Mouse (Mus musculus) CH12.LX (cell line): ENCODE measurements around the gene Cfl2. TPM values are rescaled to one million over a fixed set of nuclear protein-coding genes. Genes with fewer than 3 reads are reported as not detected.

ENCODE experiments used
- DNase-seq: peaks from one replicate; pipeline ENCODE4 v3.0.0-alpha.2; 2013; ENCODE audit errors: extremely low read depth
- H3K27ac ChIP-seq: 2 replicates; pipeline ENCODE4 v1.5.1; 2012; ENCODE audit warnings: low read depth, mild to moderate bottlenecking, control low read depth, moderate library complexity; ENCODE audit not compliant: insufficient read depth
- H3K27me3 ChIP-seq: replicated peaks from 2 replicates; pipeline ENCODE3; 2012; ENCODE audit warnings: inconsistent platforms
- H3K36me3 ChIP-seq, 2 experiments: replicated peaks in 1 of 2; 2 replicates each; pipeline versions ENCODE3 to v1.6.1; 2012; ENCODE audit warnings: inconsistent platforms in 1 of 2, low read length in 1 of 2, mild to moderate bottlenecking in 1 of 2, mixed read lengths in 1 of 2, moderate library complexity in 1 of 2; ENCODE audit not compliant: control insufficient read depth in 1 of 2, insufficient read depth in 1 of 2
- H3K4me1 ChIP-seq, 2 experiments: 2 replicates each; pipeline ENCODE4 v1.6.1; 2012; ENCODE audit warnings: inconsistent platforms in 1 of 2, moderate library complexity in 1 of 2; ENCODE audit not compliant: insufficient read depth in 2 of 2, control insufficient read depth in 1 of 2
- H3K4me2 ChIP-seq: 2 replicates; pipeline ENCODE4 v1.6.1; 2012; ENCODE audit warnings: low read depth, mild to moderate bottlenecking, control low read depth; ENCODE audit not compliant: poor library complexity, insufficient read depth, severe bottlenecking
- H3K4me3 ChIP-seq, 3 experiments: fragments of 150-350 bp in 1 of 3; sonication (generic) in 1 of 3; replicated peaks in 1 of 3; 2 replicates each; pipeline versions ENCODE3 to v1.5.1; 2011 to 2012; ENCODE audit warnings: low read depth in 2 of 3, low read length in 2 of 3, mild to moderate bottlenecking in 2 of 3, moderate library complexity in 2 of 3, control low read depth in 1 of 3, improper control_type of control experiment in 1 of 3, inconsistent platforms in 1 of 3, mixed read lengths in 1 of 3; ENCODE audit not compliant: poor library complexity in 1 of 3
- H3K79me2 ChIP-seq: replicated peaks from 2 replicates; pipeline ENCODE4 v1.6.1; 2012; ENCODE audit warnings: mild to moderate bottlenecking, moderate library complexity; ENCODE audit not compliant: control insufficient read depth, poor library complexity, insufficient read depth, severe bottlenecking; ENCODE audit errors: extremely low read depth
- H3K9ac ChIP-seq: 2 replicates; pipeline ENCODE4 v1.6.1; 2012; ENCODE audit warnings: low read depth, mild to moderate bottlenecking, control low read depth, moderate library complexity; ENCODE audit not compliant: insufficient read depth
- H3K9me3 ChIP-seq: replicated peaks from 2 replicates; pipeline ENCODE3; 2012; ENCODE audit warnings: low read length, inconsistent platforms, mixed read lengths
- CHD1 ChIP-seq: IDR thresholded peaks from 2 replicates; pipeline ENCODE4 v1.6.1; 2012; ENCODE audit warnings: low read depth, low read length, improper control_type of control experiment, inconsistent platforms
- CTCF ChIP-seq, 2 experiments: IDR thresholded peaks in 1 of 2; conservative IDR thresholded peaks in 1 of 2; 2 replicates each; pipeline ENCODE4 v1.5.1; 2011 to 2012; ENCODE audit warnings: low read depth in 2 of 2, low read length in 2 of 2, improper control_type of control experiment in 1 of 2, inconsistent platforms in 1 of 2, mild to moderate bottlenecking in 1 of 2, moderate library complexity in 1 of 2
- ELF1 ChIP-seq: IDR thresholded peaks from 2 replicates; pipeline ENCODE4 v1.6.1; 2014; ENCODE audit warnings: low read depth, mild to moderate bottlenecking, inconsistent platforms, low read length, improper control_type of control experiment
- EP300 ChIP-seq: IDR thresholded peaks from 2 replicates; pipeline ENCODE4 v1.6.1; 2011; ENCODE audit warnings: low read length, improper control_type of control experiment
- ETS1 ChIP-seq: conservative IDR thresholded peaks from 2 replicates; pipeline ENCODE4 v1.6.1; 2012; ENCODE audit warnings: low read depth, mild to moderate bottlenecking, inconsistent platforms, low read length, improper control_type of control experiment, moderate library complexity
- GABPA ChIP-seq: IDR thresholded peaks from 2 replicates; pipeline ENCODE4 v1.6.1; 2012; ENCODE audit warnings: low read depth, low read length, improper control_type of control experiment, inconsistent platforms; ENCODE audit not compliant: insufficient replicate concordance
- HCFC1 ChIP-seq: IDR thresholded peaks from 2 replicates; pipeline ENCODE4 v1.6.1; 2012; ENCODE audit warnings: low read depth, mild to moderate bottlenecking, inconsistent platforms, low read length, improper control_type of control experiment
- KAT2A ChIP-seq: IDR thresholded peaks from 2 replicates; pipeline ENCODE4 v1.6.1; 2012; ENCODE audit warnings: low read length, improper control_type of control experiment, inconsistent platforms; ENCODE audit not compliant: insufficient replicate concordance
- MAX ChIP-seq: IDR thresholded peaks from 2 replicates; pipeline ENCODE4 v1.6.1; 2011; ENCODE audit warnings: low read length, improper control_type of control experiment
- MAZ ChIP-seq: IDR thresholded peaks from 2 replicates; pipeline ENCODE4 v1.6.1; 2012; ENCODE audit warnings: low read depth, mild to moderate bottlenecking, inconsistent platforms, low read length, improper control_type of control experiment, moderate library complexity
- MXI1 ChIP-seq: IDR thresholded peaks from 2 replicates; pipeline ENCODE4 v1.6.1; 2011; ENCODE audit warnings: mild to moderate bottlenecking, low read depth, low read length, improper control_type of control experiment
- PAX5 ChIP-seq: IDR thresholded peaks from 2 replicates; pipeline ENCODE4 v1.6.1; 2012; ENCODE audit warnings: low read length, inconsistent platforms, mixed read lengths
- POLR2AphosphoS2 ChIP-seq: IDR thresholded peaks from 2 replicates; pipeline ENCODE4 v1.6.1; 2011; ENCODE audit warnings: low read depth, low read length, improper control_type of control experiment
- TCF12 ChIP-seq: IDR thresholded peaks from 2 replicates; pipeline ENCODE4 v1.6.1; 2014; ENCODE audit warnings: low read depth, mild to moderate bottlenecking, inconsistent platforms, low read length, improper control_type of control experiment
- UBTF ChIP-seq: IDR thresholded peaks from 2 replicates; pipeline ENCODE4 v1.6.1; 2012; ENCODE audit warnings: low read depth, mild to moderate bottlenecking, inconsistent platforms, low read length, improper control_type of control experiment, moderate library complexity
- USF1 ChIP-seq: IDR thresholded peaks from 2 replicates; pipeline ENCODE4 v1.6.1; 2014; ENCODE audit warnings: low read depth, mild to moderate bottlenecking, inconsistent platforms, low read length, improper control_type of control experiment
- ZMIZ1 ChIP-seq: IDR thresholded peaks from 2 replicates; pipeline ENCODE4 v1.6.1; 2012; ENCODE audit warnings: low read depth, mild to moderate bottlenecking, inconsistent platforms, low read length, improper control_type of control experiment
- dilution Hi-C: fragments of 300-500 bp; cut with MboI; formaldehyde crosslinking; loops from 2 replicates; pipeline ENCODE4 v1.14.3; 2020; ENCODE audit warnings: low sequenced_read_pairs; ENCODE audit not compliant: extremely low pct_unique_long_range_greater_than_20kb, extremely low pct_ligation_motif_present
- in situ Hi-C: fragments of 300-500 bp; cut with MboI; formaldehyde crosslinking; loops from 3 replicates; pipeline ENCODE4 v1.14.3; 2019; ENCODE audit warnings: low sequenced_read_pairs, low pct_ligation_motif_present, low pct_unique_long_range_greater_than_20kb, mixed read lengths
- polyA plus RNA-seq: library from polyadenylated mRNA; unstranded; fragments of >175 nt; gene quantifications from 2 replicates; pipeline ENCODE4 v1.2.1, GENCODE M21; 2012; ENCODE audit warnings: low read depth; ENCODE audit not compliant: insufficient read length
- total RNA-seq, 2 experiments: library from RNA; depleted of rRNA; stranded (reverse); fragments of 300-350 nt in 1 of 2; fragments of >200 nt in 1 of 2; gene quantifications; 2 replicates each; pipeline ENCODE4 v1.2.3; 2012 to 2014

Cfl2 gene
- total and polyA plus RNA-seq, 3 experiments, result 6.1 to 25.2 (median 13.8) TPM

- dilution Hi-C loops (no loop called here), in situ Hi-C loops (no loop called here)
- H3K9me3 ChIP-seq, result no peaks in the 10 kb centered on the region
- H3K27ac ChIP-seq, result no peak overlapping the region
- H3K27me3 ChIP-seq, result no peaks in the 10 kb centered on the region
- no peak overlapping the region for H3K9ac ChIP-seq
- TF ChIP-seq TCF12, result no peak
- TF ChIP-seq MAZ, result no peak
- no peak for TF ChIP-seq ETS1
- no peak for TF ChIP-seq KAT2A
- TF ChIP-seq ELF1, result no peak
- no peak for TF ChIP-seq MAX
- TF ChIP-seq UBTF, result no peak
- no peak for TF ChIP-seq CHD1
- TF ChIP-seq CTCF (conservative IDR thresholded peaks at IDR 0.05 in 1 of 2, IDR thresholded peaks at IDR 0.05 in 1 of 2; ENCODE audit: low read depth in 2 of 2, low read length in 2 of 2), result no peak
- no peak for TF ChIP-seq PAX5
- TF ChIP-seq USF1, result no peak
- no peak for TF ChIP-seq POLR2AphosphoS2
- TF ChIP-seq EP300, result no peak
- no peak for TF ChIP-seq HCFC1
- no peak for TF ChIP-seq MXI1
- no peak for TF ChIP-seq ZMIZ1
- TF ChIP-seq GABPA, result no peak
- no peak overlapping the region for H3K4me3 ChIP-seq
- DNase-seq, result no peak
- H3K36me3 ChIP-seq, result no peaks in the 10 kb centered on the region
- H3K4me2 ChIP-seq, result no peak overlapping the region
- H3K4me1 ChIP-seq, result peaks cover 2 to 10% of the 10 kb centered on the region in 2 experiments; a peak in 2 of 4 replicates
- H3K79me2 ChIP-seq, result no peaks in the 10 kb centered on the region
Measured at GRCm38 (mm10) chr12:54810142-54810541, 52.5 kb downstream of the Cfl2 start.

Other genes with a start within 250 kb of the Cfl2 start
- gene Sptssa, start 206.3 kb downstream of the Cfl2 start, total RNA-seq (2012; rRNA removed), result 34.0 and 38.4 TPM in 2 replicates
- gene Sptssa, start 206.3 kb downstream of the Cfl2 start, total RNA-seq (2014; rRNA removed), result 125 and 145 TPM in 2 replicates
- 64.8 and 66.7 TPM in 2 replicates for gene Sptssa, start 206.3 kb downstream of the Cfl2 start, polyA plus RNA-seq
- 52.4 and 53.9 TPM in 2 replicates for gene Eapp, start 167.0 kb downstream of the Cfl2 start, total RNA-seq (2012; rRNA removed)
- gene Eapp, start 167.0 kb downstream of the Cfl2 start, total RNA-seq (2014; rRNA removed), result 51.5 and 53.4 TPM in 2 replicates
- gene Eapp, start 167.0 kb downstream of the Cfl2 start, polyA plus RNA-seq, result 43.1 and 60.9 TPM in 2 replicates
- 67.3 and 78.2 TPM in 2 replicates for gene Snx6, start 67.2 kb downstream of the Cfl2 start, total RNA-seq (2012; rRNA removed)
- gene Snx6, start 67.2 kb downstream of the Cfl2 start, total RNA-seq (2014; rRNA removed), result 155 and 158 TPM in 2 replicates
- 80.8 and 85.8 TPM in 2 replicates for gene Snx6, start 67.2 kb downstream of the Cfl2 start, polyA plus RNA-seq
- not detected in 2 replicates for gene Gm20403, start 123.7 kb upstream of the Cfl2 start, total RNA-seq (2012; rRNA removed)
- gene Gm20403, start 123.7 kb upstream of the Cfl2 start, total RNA-seq (2014; rRNA removed), result not detected in 2 replicates
- gene Gm20403, start 123.7 kb upstream of the Cfl2 start, polyA plus RNA-seq, result not detected in 2 replicates
- gene Baz1a, start 151.5 kb upstream of the Cfl2 start, total RNA-seq (2012; rRNA removed), result 41.7 and 51.2 TPM in 2 replicates
- 89.0 and 95.0 TPM in 2 replicates for gene Baz1a, start 151.5 kb upstream of the Cfl2 start, total RNA-seq (2014; rRNA removed)
- 55.6 and 56.0 TPM in 2 replicates for gene Baz1a, start 151.5 kb upstream of the Cfl2 start, polyA plus RNA-seq
- 14.8 and 16.8 TPM in 2 replicates for gene 2700097O09Rik, start 217.2 kb upstream of the Cfl2 start, total RNA-seq (2012; rRNA removed)
- 31.0 and 35.9 TPM in 2 replicates for gene 2700097O09Rik, start 217.2 kb upstream of the Cfl2 start, total RNA-seq (2014; rRNA removed)
- gene 2700097O09Rik, start 217.2 kb upstream of the Cfl2 start, polyA plus RNA-seq, result 13.7 and 15.0 TPM in 2 replicates
- 70.7 and 78.6 TPM in 2 replicates for gene Srp54a, start 217.4 kb upstream of the Cfl2 start, total RNA-seq (2012; rRNA removed)
- gene Srp54a, start 217.4 kb upstream of the Cfl2 start, total RNA-seq (2014; rRNA removed), result 101 and 127 TPM in 2 replicates
- 126 and 161 TPM in 2 replicates for gene Srp54a, start 217.4 kb upstream of the Cfl2 start, polyA plus RNA-seq